Mouse (Mus musculus) gastrocnemius, postnatal 4 days (tissue): ENCODE data around the gene Zfp952. TPM values are rescaled to one million over a fixed set of nuclear protein-coding genes. Genes with fewer than 3 reads are reported as not detected.

ENCODE experiments used
- total RNA-seq, 2 experiments: library from RNA; stranded (reverse); gene quantifications; 2 replicates each; pipeline ENCODE4 v1.2.3; 2021

Zfp952 gene
- total RNA-seq, 2 experiments from 2014 or later = 6.7 to 8.1 TPM

Other genes with a start within 250 kb of the Zfp952 start
- 10 to 100 TPM; 42.7 to 43.1 TPM for gene Zfp871, start 204.8 kb upstream of the Zfp952 start, total RNA-seq
- gene Zfp811, start 183.2 kb upstream of the Zfp952 start, total RNA-seq = 1 to 10 TPM in 1 of 2 experiments, under 1 TPM in 1; 0.73 to 1.2 TPM
- 10 to 100 TPM in 1 of 2 experiments, 1 to 10 TPM in 1; 8.7 to 10.7 TPM for gene Zfp799, start 162.9 kb upstream of the Zfp952 start, total RNA-seq
- 10 to 100 TPM in 1 of 2 experiments, 1 to 10 TPM in 1; 7.4 to 10.4 TPM for gene Zfp870, start 101.5 kb upstream of the Zfp952 start, total RNA-seq
- gene Cyp4f14, start 75.8 kb upstream of the Zfp952 start, total RNA-seq = under 1 TPM; 0.12 to 0.13 TPM
- gene Cyp4f13, start 45.7 kb upstream of the Zfp952 start, total RNA-seq = 10 to 100 TPM; 12.7 to 13.9 TPM
- gene Zfp472, start 27.3 kb upstream of the Zfp952 start, total RNA-seq = 1 to 10 TPM; 3.3 to 4.7 TPM
- 1 to 10 TPM; 5.5 to 6.1 TPM for gene Zfp763, start 40.3 kb downstream of the Zfp952 start, total RNA-seq
- gene 4921501E09Rik, start 74.9 kb downstream of the Zfp952 start, total RNA-seq = not detected
- gene Zfp563, start 96.2 kb downstream of the Zfp952 start, total RNA-seq = 1 to 10 TPM; 4.6 to 5.6 TPM
- under 1 TPM in 1 of 2 experiments, not detected in 1; 0.07 TPM for gene Morc2b, start 146.6 kb downstream of the Zfp952 start, total RNA-seq
- not detected for gene Olfr55, start 175.3 kb downstream of the Zfp952 start, total RNA-seq
- not detected for gene Olfr239, start 198.2 kb downstream of the Zfp952 start, total RNA-seq
- gene Olfr1564, start 228.6 kb downstream of the Zfp952 start, total RNA-seq = under 1 TPM; 0.15 to 0.23 TPM